Mouse (Mus musculus) limb, embryonic 13.5 days (tissue): ENCODE data around the gene Pnrc1. TPM values are rescaled to one million over a fixed set of nuclear protein-coding genes. Genes with fewer than 3 reads are reported as not detected.
A peak's percentile ranks its signal among the peaks of the same experiment; 100 is the strongest.

Experiments used
- ATAC-seq: fragments of 200-750 bp; cut with Nextera tagmentation; 2 replicates; pipeline ENCODE4 v1.8.0; 2017; ENCODE audit warnings: low read depth, moderate number of reproducible peaks, moderate TSS enrichment; ENCODE audit not compliant: low FRiP score
- H3K27ac ChIP-seq: fragments of 300-500 bp; sonication (generic); 2 replicates; pipeline ENCODE4 v1.5.1; 2015; ENCODE audit warnings: inconsistent platforms, mild to moderate bottlenecking, moderate library complexity
- H3K27me3 ChIP-seq: fragments of 300-500 bp; sonication (generic); 2 replicates; pipeline ENCODE4 v1.6.1; 2015; ENCODE audit warnings: mild to moderate bottlenecking, inconsistent platforms
- H3K36me3 ChIP-seq: fragments of 300-500 bp; sonication (generic); 2 replicates; pipeline ENCODE4 v1.6.1; 2015; ENCODE audit warnings: inconsistent platforms, mild to moderate bottlenecking, moderate library complexity
- H3K4me1 ChIP-seq: fragments of 300-500 bp; sonication (generic); 2 replicates; pipeline ENCODE4 v1.6.1; 2015; ENCODE audit warnings: inconsistent platforms
- H3K4me2 ChIP-seq: fragments of 300-500 bp; sonication (generic); replicated peaks from 2 replicates; pipeline ENCODE4 v1.6.1; 2015; ENCODE audit warnings: inconsistent platforms, mild to moderate bottlenecking, moderate library complexity
- H3K4me3 ChIP-seq: fragments of 300-500 bp; sonication (generic); 2 replicates; pipeline ENCODE4 v1.5.1; 2015; ENCODE audit warnings: moderate library complexity, mild to moderate bottlenecking, inconsistent platforms
- H3K9ac ChIP-seq: fragments of 300-500 bp; sonication (generic); 2 replicates; pipeline ENCODE4 v1.6.1; 2015; ENCODE audit warnings: mild to moderate bottlenecking, inconsistent platforms
- H3K9me3 ChIP-seq: fragments of 300-500 bp; sonication (generic); 2 replicates; pipeline ENCODE4 v1.6.1; 2016; ENCODE audit warnings: inconsistent platforms
- WGBS: fragments of 180-500 bp; shearing (Covaris S2); methylation state at CpG from one replicate; pipeline ENCODE4 v1.1.7; 2015; 5-methylcytosine and 5-hydroxymethylcytosine counted together
- polyA plus RNA-seq: library from polyadenylated mRNA; unstranded; fragments of >200 nt; fragmentation: Nextera tagmentation; extraction: Ambion mirVana; gene quantifications from 2 replicates; pipeline ENCODE4 v1.2.1, GENCODE M21; 2015

Gene Pnrc1
- polyA plus RNA-seq, 1 experiment from 2014 or later = 97.7 TPM

GRCm38 (mm10) chr4:33261311-33261753 lies 28.6 kb downstream of the Pnrc1 start:
- no peaks in the 10 kb centered on the region for H3K9me3 ChIP-seq
- H3K9ac ChIP-seq = no peak overlapping the region
- H3K27me3 ChIP-seq = no peaks in the 10 kb centered on the region
- ATAC-seq = no peak
- no peak overlapping the region for H3K27ac ChIP-seq
- WGBS = 57% methylated on average over 7 of the region's 7 CpGs
- no peak overlapping the region for H3K4me2 ChIP-seq
- no peak overlapping the region for H3K4me3 ChIP-seq
- peaks cover 6% of the 10 kb centered on the region for H3K4me1 ChIP-seq
- no peaks in the 10 kb centered on the region for H3K36me3 ChIP-seq

- H3K36me3 ChIP-seq = no peaks in the 10 kb centered on the region
- H3K27ac ChIP-seq = no peak overlapping the region
- no peaks in the 10 kb centered on the region for H3K9me3 ChIP-seq
- H3K4me3 ChIP-seq = no peak overlapping the region
- no peak overlapping the region for H3K9ac ChIP-seq
- no peak overlapping the region for H3K4me2 ChIP-seq
- ATAC-seq = no peak
- peaks cover 6% of the 10 kb centered on the region for H3K4me1 ChIP-seq
- H3K27me3 ChIP-seq = no peaks in the 10 kb centered on the region
Observed at GRCm38 (mm10) chr4:33260311-33260710, 29.7 kb downstream of the Pnrc1 start.

DNA sequence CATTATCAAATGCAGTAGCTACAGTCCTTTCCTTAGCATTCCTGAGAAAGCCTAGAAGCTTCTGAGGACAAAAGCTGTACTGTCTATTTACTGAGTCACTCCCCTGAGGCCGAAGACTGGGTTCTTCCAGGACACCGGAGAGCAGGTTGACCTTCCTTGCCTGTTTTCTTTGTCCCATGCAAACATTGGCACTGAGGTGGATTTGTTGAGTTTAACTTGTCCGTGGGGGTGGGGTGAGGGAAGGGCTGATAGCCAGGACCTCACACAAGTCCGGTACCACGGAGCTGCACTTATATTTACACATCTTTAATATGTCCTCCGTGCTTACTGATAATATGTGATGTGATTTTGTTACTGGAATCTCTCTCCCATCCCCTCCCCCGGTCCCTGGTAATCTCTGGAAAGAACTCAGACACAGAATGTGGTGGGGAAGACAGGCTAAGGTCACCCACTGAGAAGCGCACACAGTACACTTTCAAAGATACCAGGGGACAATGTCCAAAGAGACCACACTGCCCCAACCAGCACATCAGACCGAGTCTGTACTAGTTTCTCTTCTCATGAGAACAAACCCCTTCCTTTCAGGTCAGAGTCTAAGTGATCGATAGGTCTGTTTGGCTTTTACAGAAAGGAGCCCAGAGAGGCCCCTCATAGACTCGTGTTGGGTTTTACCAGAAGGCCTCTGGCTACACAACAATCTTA lies 32.5 kb downstream of the Pnrc1 start:
- H3K36me3 ChIP-seq = no peaks in the 10 kb centered on the region
- 81% methylated on average over 11 of the region's 11 CpGs for WGBS
- no peak overlapping the region for H3K9ac ChIP-seq
- H3K9me3 ChIP-seq = no peaks in the 10 kb centered on the region
- ATAC-seq = no peak
- H3K27ac ChIP-seq = no peak overlapping the region
- no peak overlapping the region for H3K4me2 ChIP-seq
- no peaks in the 10 kb centered on the region for H3K27me3 ChIP-seq
- no peak overlapping the region for H3K4me3 ChIP-seq
- H3K4me1 ChIP-seq = peaks cover 6% of the 10 kb centered on the region

DNA sequence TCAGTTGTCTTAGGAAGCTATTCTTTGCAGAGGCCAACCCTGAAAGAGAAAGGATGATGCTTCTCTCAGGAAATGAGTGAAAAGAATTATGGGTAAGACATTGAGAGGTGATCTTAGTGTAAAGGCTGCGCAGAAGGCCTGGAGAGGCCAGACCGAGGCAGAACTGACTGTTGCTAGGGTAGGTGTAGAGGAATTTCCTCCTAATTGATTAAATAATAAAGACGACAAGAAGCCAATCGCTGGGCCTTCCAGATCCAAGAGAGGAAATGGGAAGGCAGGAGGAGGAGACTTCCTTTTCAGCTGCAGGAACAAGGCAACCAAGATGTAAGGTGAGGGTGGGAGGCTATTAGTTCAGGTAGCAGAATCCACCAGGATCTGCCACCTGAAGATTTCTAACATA lies 35.3 kb downstream of the Pnrc1 start:
- no peak overlapping the region for H3K4me2 ChIP-seq
- no peak for ATAC-seq
- H3K4me3 ChIP-seq = no peak overlapping the region
- H3K9me3 ChIP-seq = no peaks in the 10 kb centered on the region
- H3K36me3 ChIP-seq = no peaks in the 10 kb centered on the region
- WGBS = 87% methylated on average over 4 of the region's 4 CpGs
- H3K27ac ChIP-seq = no peak overlapping the region
- no peak overlapping the region for H3K9ac ChIP-seq
- H3K4me1 ChIP-seq = peaks cover 1% of the 10 kb centered on the region; the same call in 1 of the 2 replicates
- no peaks in the 10 kb centered on the region for H3K27me3 ChIP-seq

DNA sequence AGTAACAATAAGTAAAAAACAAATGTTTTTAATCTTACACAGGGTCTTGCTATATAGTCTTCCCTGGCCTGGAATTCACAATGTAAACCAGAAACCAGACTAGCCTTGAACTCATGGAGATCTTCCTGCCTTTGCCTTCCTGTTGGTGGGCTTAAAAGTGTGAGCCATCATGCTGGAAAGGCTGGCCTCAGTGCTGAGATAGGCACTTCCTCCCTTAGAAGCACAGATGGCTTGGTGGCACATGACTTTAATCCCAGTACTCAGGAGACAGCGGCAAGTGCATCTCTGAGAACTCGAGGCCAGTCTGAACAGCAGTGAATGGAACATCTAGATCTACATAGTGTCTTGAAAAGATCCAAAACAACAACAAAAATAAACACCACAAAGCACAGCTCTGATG lies 39.1 kb downstream of the Pnrc1 start:
- Histone ChIP-seq H3K27me3 (no peaks in the 10 kb centered on the region), H3K36me3 (peaks cover 5% of the 10 kb centered on the region), H3K9ac (no peak overlapping the region), H3K4me2 (no peak overlapping the region), H3K9me3 (no peaks in the 10 kb centered on the region), H3K4me3 (no peak overlapping the region), H3K4me1 (peaks cover 15% of the 10 kb centered on the region), H3K27ac (no peak overlapping the region)
- ATAC-seq = no peak
- 86% methylated on average over 2 of the region's 2 CpGs for WGBS

DNA sequence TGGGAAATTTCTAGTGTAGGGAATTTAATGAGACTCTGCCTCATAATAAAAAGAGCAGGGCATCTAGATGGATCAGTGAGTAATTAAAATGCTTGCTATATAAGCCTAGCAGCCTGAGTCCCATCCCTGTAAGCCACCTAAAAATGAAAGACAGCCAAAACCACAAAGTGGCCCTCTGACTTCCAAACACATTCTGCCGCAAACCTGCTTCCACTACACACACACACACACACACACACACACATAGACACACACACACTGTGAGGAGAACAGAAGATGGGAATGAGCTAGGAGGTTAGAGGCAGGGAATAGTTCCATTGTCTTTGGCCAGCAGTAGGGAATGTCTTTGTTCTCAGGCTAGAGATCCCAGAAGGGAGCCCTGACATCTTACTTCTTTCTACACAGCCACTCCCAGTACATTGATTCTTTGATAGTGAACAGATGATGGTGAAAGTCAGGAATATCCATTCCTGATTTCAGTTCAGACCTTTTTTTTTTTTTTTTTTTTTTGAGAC lies 40.2 kb downstream of the Pnrc1 start:
- no peak overlapping the region for H3K27ac ChIP-seq
- no peak for ATAC-seq

DNA sequence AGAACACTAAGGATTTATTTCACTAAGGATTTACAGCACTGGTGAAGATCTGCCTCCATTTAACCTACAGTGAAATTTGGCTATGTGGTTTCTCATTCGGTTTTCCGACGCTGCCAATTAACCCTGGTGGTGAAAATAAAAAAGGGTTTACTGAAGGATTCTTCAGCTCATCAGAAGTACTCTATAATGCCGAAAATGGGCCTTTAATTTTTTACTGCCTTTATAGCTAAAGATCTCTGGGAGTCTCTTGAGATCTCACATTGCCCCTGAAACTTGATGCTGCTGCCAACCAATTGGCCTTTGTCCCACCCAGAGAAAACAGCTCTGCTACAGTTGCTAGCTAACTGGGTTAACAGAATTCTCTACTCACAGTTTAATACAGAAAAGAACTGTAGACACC lies 41.0 kb downstream of the Pnrc1 start:
- H3K4me3 ChIP-seq = peak overlapping the region; percentile 83
- H3K9me3 ChIP-seq = no peaks in the 10 kb centered on the region
- peaks cover 24% of the 10 kb centered on the region for H3K4me1 ChIP-seq
- H3K27ac ChIP-seq = peak overlapping the region; percentile 100
- H3K27me3 ChIP-seq = no peaks in the 10 kb centered on the region
- peaks cover 24% of the 10 kb centered on the region for H3K36me3 ChIP-seq
- 0% methylated on average over 4 of the region's 4 CpGs for WGBS
- no peak for ATAC-seq
- peak overlapping the region; percentile 59 for H3K4me2 ChIP-seq
- H3K9ac ChIP-seq = peak overlapping the region; percentile 52

More for the DNA sequence above, 40.2 kb downstream of the Pnrc1 start:
- Histone ChIP-seq H3K4me3 (no peak overlapping the region), H3K27me3 (no peaks in the 10 kb centered on the region), H3K9ac (no peak overlapping the region), H3K36me3 (peaks cover 16% of the 10 kb centered on the region), H3K4me2 (no peak overlapping the region), H3K9me3 (no peaks in the 10 kb centered on the region), H3K4me1 (peaks cover 21% of the 10 kb centered on the region)
- WGBS = 82% methylated on average over 1 of the region's 1 CpGs

DNA sequence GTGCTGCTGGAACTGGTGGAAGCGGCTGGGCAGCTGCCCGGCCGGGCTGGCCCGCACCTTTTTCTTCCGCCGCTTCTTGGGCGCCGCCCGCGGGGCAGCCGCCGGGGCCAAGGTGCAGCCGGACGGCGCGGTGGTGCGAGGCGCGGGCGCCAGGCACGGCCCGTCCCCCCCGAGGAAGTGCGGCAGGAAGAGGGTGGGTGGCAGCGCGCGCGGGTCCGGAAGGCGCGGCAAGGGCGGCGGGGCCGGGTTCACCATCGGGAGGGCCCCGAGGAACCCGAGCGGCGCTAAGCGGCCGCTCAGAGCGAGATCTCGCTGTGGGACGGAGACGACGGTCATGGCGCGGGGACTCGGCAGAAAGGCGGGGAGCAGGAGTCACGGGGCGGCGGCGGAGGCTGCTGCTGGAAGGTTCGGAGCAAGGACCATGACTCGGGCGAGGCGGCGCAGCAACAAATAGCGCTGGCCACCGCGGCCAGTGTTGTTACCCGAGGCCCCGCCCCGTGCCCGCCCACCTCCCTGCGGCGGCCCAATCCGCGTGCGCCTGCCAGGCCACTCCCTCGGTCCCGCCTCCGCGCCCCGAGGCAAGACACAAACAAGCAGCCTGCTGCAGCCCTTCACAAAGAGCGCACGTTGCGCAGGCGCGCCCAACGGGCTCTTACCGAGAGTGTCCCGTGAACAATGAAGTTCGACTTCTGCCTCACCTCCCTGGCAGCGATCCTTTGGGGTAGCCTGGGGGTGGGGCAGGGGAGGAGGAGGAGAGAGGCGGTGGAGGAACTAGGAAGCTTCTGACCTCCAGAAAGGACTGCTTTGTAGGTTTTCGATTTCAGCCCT lies 41.7 kb downstream of the Pnrc1 start:
- Histone ChIP-seq H3K9me3 (no peaks in the 10 kb centered on the region), H3K4me2 (peak overlapping the region; percentile 59), H3K9ac (peak overlapping the region; percentile 97), H3K27ac (peak overlapping the region; percentile 100), H3K4me1 (peaks cover 24% of the 10 kb centered on the region), H3K27me3 (no peaks in the 10 kb centered on the region), H3K4me3 (peak overlapping the region; percentile 83), H3K36me3 (peaks cover 31% of the 10 kb centered on the region)
- peak; percentile 93 for ATAC-seq
- 0% methylated on average over 79 of the region's 88 CpGs for WGBS

GRCm38 (mm10) chr4:33247479-33248053 lies 42.4 kb downstream of the Pnrc1 start:
- peak overlapping the region; percentile 97 for H3K9ac ChIP-seq
- H3K27ac ChIP-seq = peak overlapping the region; percentile 100
- H3K4me2 ChIP-seq = peak overlapping the region; percentile 74
- H3K36me3 ChIP-seq = peaks cover 38% of the 10 kb centered on the region
- ATAC-seq = peak; percentile 95
- H3K27me3 ChIP-seq = no peaks in the 10 kb centered on the region
- under 1% methylated on average over 60 of the region's 60 CpGs for WGBS
- H3K4me1 ChIP-seq = peaks cover 24% of the 10 kb centered on the region
- no peaks in the 10 kb centered on the region for H3K9me3 ChIP-seq
- peak overlapping the region; percentile 83 for H3K4me3 ChIP-seq

- Histone ChIP-seq H3K4me1 (peaks cover 24% of the 10 kb centered on the region), H3K9me3 (no peaks in the 10 kb centered on the region), H3K27me3 (no peaks in the 10 kb centered on the region), H3K36me3 (peaks cover 44% of the 10 kb centered on the region), H3K4me3 (peak overlapping the region; percentile 83), H3K9ac (0 out of 2 replicates have a peak overlapping the region, but pooled peaks have one; percentile 39), H3K4me2 (peak overlapping the region; percentile 74), H3K27ac (no peak overlapping the region)
- ATAC-seq = no peak
- 91% methylated on average over 14 of the region's 14 CpGs for whole genome bisulfite sequencing
Observed at GRCm38 (mm10) chr4:33245853-33246395, 44.0 kb downstream of the Pnrc1 start.

DNA sequence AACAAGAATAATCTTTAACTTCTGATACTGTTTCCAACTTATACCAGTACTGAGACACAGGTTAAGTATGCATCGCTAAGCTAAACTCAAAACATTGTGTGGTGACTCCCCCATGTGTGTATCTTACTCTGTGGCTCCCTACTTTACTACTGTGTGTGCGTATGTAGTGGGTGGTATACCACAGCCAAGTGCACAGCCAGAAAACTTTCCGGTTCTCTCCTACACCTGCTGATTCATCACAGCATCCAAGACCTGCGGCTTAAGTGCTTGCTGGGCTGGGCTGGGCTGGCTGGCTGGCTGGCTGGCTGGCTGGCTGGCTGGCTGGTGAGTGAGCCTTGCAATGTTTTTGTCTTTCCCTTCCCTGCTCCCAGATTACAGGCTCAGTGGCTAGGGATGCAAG lies 46.0 kb downstream of the Pnrc1 start:
- Histone ChIP-seq H3K36me3 (peaks cover 44% of the 10 kb centered on the region), H3K4me1 (peaks cover 15% of the 10 kb centered on the region), H3K9ac (no peak overlapping the region), H3K27ac (no peak overlapping the region), H3K4me2 (no peak overlapping the region), H3K27me3 (no peaks in the 10 kb centered on the region), H3K4me3 (no peak overlapping the region), H3K9me3 (no peaks in the 10 kb centered on the region)
- no peak for ATAC-seq
- 86% methylated on average over 4 of the region's 4 CpGs for WGBS
